Mouse (Mus musculus): Measurements from ENCODE around the gene Acvr1b. TPM values are rescaled to one million over a fixed set of nuclear protein-coding genes. Genes with fewer than 3 reads are reported as not detected.

Gene Acvr1b
- polyA plus RNA-seq, 1 experiment, result 6.4 TPM

- H3K4me1 ChIP-seq (ENCODE audit: control insufficient read depth, insufficient read depth, low read length), result peaks cover 15% of the 10 kb centered on the region
- TF ChIP-seq POLR2A (IDR thresholded peaks at IDR 0.05; ENCODE audit: borderline replicate concordance, control insufficient read depth, low read depth, low read length), result no peak
- 79% methylated on average over 6 of the region's 6 CpGs for WGBS
- H3K4me3 ChIP-seq (replicated peaks; ENCODE audit: control insufficient read depth, low read depth, low read length), result no peak overlapping the region
- no peak overlapping the region for H3K27ac ChIP-seq (ENCODE audit: control insufficient read depth, insufficient read depth, low read depth, low read length, poor library complexity)
Observed at GRCm38 (mm10) chr15:101193971-101194370, 20.1 kb downstream of the Acvr1b start.

GRCm38 (mm10) chr15:101194951-101195823 lies 21.3 kb downstream of the Acvr1b start:
- H3K27ac ChIP-seq (ENCODE audit: control insufficient read depth, insufficient read depth, low read depth, low read length, poor library complexity), result peak overlapping the region; percentile 32
- no peak for TF ChIP-seq POLR2A (IDR thresholded peaks at IDR 0.05; ENCODE audit: borderline replicate concordance, control insufficient read depth, low read depth, low read length)
- H3K4me1 ChIP-seq (ENCODE audit: control insufficient read depth, insufficient read depth, low read length), result peaks cover 15% of the 10 kb centered on the region
- WGBS, result 60% methylated on average over 16 of the region's 16 CpGs
- H3K4me3 ChIP-seq (replicated peaks; ENCODE audit: control insufficient read depth, low read depth, low read length), result no peak overlapping the region

- H3K4me1 ChIP-seq (ENCODE audit: control insufficient read depth, insufficient read depth, low read length), result peaks cover 8% of the 10 kb centered on the region
- TF ChIP-seq CTCF (IDR thresholded peaks at IDR 0.05; ENCODE audit: control insufficient read depth, insufficient read depth, low read length) (no peak), POLR2A (IDR thresholded peaks at IDR 0.05; ENCODE audit: borderline replicate concordance, control insufficient read depth, low read depth, low read length) (no peak)
- no peak overlapping the region for H3K27ac ChIP-seq (ENCODE audit: control insufficient read depth, insufficient read depth, low read depth, low read length, poor library complexity)
- no peak overlapping the region for H3K4me3 ChIP-seq (replicated peaks; ENCODE audit: control insufficient read depth, low read depth, low read length)
- WGBS, result 86% methylated on average over 8 of the region's 8 CpGs
Observed at GRCm38 (mm10) chr15:101196079-101196795, 22.4 kb downstream of the Acvr1b start.

DNA sequence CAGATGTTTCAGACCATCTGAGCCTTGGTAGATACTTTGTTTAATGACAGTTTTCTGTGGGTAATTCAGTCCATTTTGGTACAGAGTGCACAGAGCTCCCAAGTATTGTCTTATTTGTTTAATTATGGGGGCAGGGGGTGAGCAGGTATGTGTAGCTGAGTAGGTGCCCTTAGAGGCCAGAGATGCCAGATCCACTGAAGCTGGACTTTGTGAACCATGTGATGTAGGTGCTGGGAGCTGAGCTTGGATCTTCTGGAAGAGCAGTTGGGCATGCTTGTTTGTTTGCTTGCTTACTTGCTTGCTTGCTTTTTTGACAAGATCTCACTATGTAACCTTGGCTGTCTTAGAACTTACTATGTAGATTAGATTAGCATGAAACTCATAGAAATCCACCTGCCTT lies 23.1 kb downstream of the Acvr1b start:
- Histone ChIP-seq H3K4me1 (ENCODE audit: control insufficient read depth, insufficient read depth, low read length) (peaks cover 5% of the 10 kb centered on the region), H3K4me3 (replicated peaks; ENCODE audit: control insufficient read depth, low read depth, low read length) (no peak overlapping the region), H3K27ac (ENCODE audit: control insufficient read depth, insufficient read depth, low read depth, low read length, poor library complexity) (no peak overlapping the region)
- no peak for TF ChIP-seq CTCF (IDR thresholded peaks at IDR 0.05; ENCODE audit: control insufficient read depth, insufficient read depth, low read length)
- TF ChIP-seq POLR2A (IDR thresholded peaks at IDR 0.05; ENCODE audit: borderline replicate concordance, control insufficient read depth, low read depth, low read length), result no peak

GRCm38 (mm10) chr15:101197497-101198179 lies 23.8 kb downstream of the Acvr1b start:
- Histone ChIP-seq H3K27ac (ENCODE audit: control insufficient read depth, insufficient read depth, low read depth, low read length, poor library complexity) (no peak overlapping the region), H3K4me3 (replicated peaks; ENCODE audit: control insufficient read depth, low read depth, low read length) (no peak overlapping the region), H3K4me1 (ENCODE audit: control insufficient read depth, insufficient read depth, low read length) (peaks cover 5% of the 10 kb centered on the region)
- TF ChIP-seq CTCF (IDR thresholded peaks at IDR 0.05; ENCODE audit: control insufficient read depth, insufficient read depth, low read length) (no peak), POLR2A (IDR thresholded peaks at IDR 0.05; ENCODE audit: borderline replicate concordance, control insufficient read depth, low read depth, low read length) (no peak)
- 86% methylated on average over 15 of the region's 15 CpGs for WGBS

GRCm38 (mm10) chr15:101198218-101198617 lies 24.4 kb downstream of the Acvr1b start:
- Histone ChIP-seq H3K4me3 (replicated peaks; ENCODE audit: control insufficient read depth, low read depth, low read length) (no peak overlapping the region), H3K27ac (ENCODE audit: control insufficient read depth, insufficient read depth, low read depth, low read length, poor library complexity) (no peak overlapping the region), H3K4me1 (ENCODE audit: control insufficient read depth, insufficient read depth, low read length) (peaks cover 5% of the 10 kb centered on the region)
- TF ChIP-seq POLR2A (IDR thresholded peaks at IDR 0.05; ENCODE audit: borderline replicate concordance, control insufficient read depth, low read depth, low read length), result no peak
- TF ChIP-seq CTCF (IDR thresholded peaks at IDR 0.05; ENCODE audit: control insufficient read depth, insufficient read depth, low read length), result peak; percentile 99
- 7% methylated on average over 3 of the region's 3 CpGs for WGBS

- no peak for TF ChIP-seq POLR2A (IDR thresholded peaks at IDR 0.05; ENCODE audit: borderline replicate concordance, control insufficient read depth, low read depth, low read length)
- 0 out of 2 replicates have a peak, but pooled peaks have one; percentile 20 for TF ChIP-seq CTCF (IDR thresholded peaks at IDR 0.05; ENCODE audit: control insufficient read depth, insufficient read depth, low read length)
- Histone ChIP-seq H3K4me1 (ENCODE audit: control insufficient read depth, insufficient read depth, low read length) (peaks cover 5% of the 10 kb centered on the region), H3K4me3 (replicated peaks; ENCODE audit: control insufficient read depth, low read depth, low read length) (no peak overlapping the region), H3K27ac (ENCODE audit: control insufficient read depth, insufficient read depth, low read depth, low read length, poor library complexity) (no peak overlapping the region)
- 83% methylated on average over 14 of the region's 14 CpGs for WGBS
Observed at GRCm38 (mm10) chr15:101198850-101199249, 25.0 kb downstream of the Acvr1b start.

DNA sequence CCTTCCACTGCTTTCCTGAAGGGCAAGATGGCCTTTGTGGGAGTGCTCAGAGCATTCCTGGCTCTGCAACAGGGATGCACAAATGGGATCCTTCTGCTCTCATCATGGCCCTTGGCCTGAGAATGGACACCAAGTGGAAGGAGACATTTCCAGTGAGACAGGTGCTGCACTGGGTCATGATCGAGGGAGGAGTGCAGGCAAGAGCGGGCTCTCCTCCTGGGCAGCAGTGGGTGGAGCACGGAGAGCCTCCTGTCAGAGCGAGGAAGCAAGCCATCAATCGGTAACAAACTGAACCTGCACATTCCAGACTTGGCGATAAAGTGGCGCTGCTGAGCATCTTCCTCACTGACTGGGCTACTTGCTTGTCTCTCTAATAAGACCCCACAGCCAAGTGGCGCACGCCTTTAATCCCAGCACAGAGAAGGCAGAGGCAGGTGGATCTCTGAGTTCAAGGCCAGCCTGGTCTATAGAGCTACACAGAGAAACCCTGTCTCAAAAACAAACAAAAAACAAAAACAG lies 27.0 kb downstream of the Acvr1b start:
- Histone ChIP-seq H3K4me3 (replicated peaks; ENCODE audit: control insufficient read depth, low read depth, low read length) (no peak overlapping the region), H3K4me1 (ENCODE audit: control insufficient read depth, insufficient read depth, low read length) (peaks cover 4% of the 10 kb centered on the region), H3K27ac (ENCODE audit: control insufficient read depth, insufficient read depth, low read depth, low read length, poor library complexity) (no peak overlapping the region)
- TF ChIP-seq POLR2A (IDR thresholded peaks at IDR 0.05; ENCODE audit: borderline replicate concordance, control insufficient read depth, low read depth, low read length), result no peak
- TF ChIP-seq CTCF (IDR thresholded peaks at IDR 0.05; ENCODE audit: control insufficient read depth, insufficient read depth, low read length), result no peak
- 93% methylated on average over 9 of the region's 9 CpGs for WGBS

Measured in bone marrow, adult 2 months (tissue).